Mouse (Mus musculus) T-cell, adult 2 months (primary cell): Measurements from ENCODE around the gene Msi2.

Source experiments
- DNase-seq: peaks from one replicate; pipeline ENCODE4 v3.0.0; 2022; ENCODE audit warnings: low spot score

The Msi2 gene

GRCm38 (mm10) chr11:88356598-88357290 lies 361.6 kb downstream of the Msi2 start:
- no peak for DNase-seq

GRCm38 (mm10) chr11:88356016-88356415 lies 362.3 kb downstream of the Msi2 start:
- no peak for DNase-seq

- DNase-seq: no peak
Observed at GRCm38 (mm10) chr11:88354771-88355170, 363.5 kb downstream of the Msi2 start.

GRCm38 (mm10) chr11:88351722-88352473 lies 366.4 kb downstream of the Msi2 start:
- DNase-seq: no peak

GRCm38 (mm10) chr11:88348690-88349089 lies 369.6 kb downstream of the Msi2 start:
- no peak for DNase-seq

GRCm38 (mm10) chr11:88348056-88348455 lies 370.3 kb downstream of the Msi2 start:
- no peak for DNase-seq

- no peak for DNase-seq
Observed at GRCm38 (mm10) chr11:88346066-88346465, 372.2 kb downstream of the Msi2 start.

- DNase-seq: no peak
Observed at GRCm38 (mm10) chr11:88337926-88338325, 380.4 kb downstream of the Msi2 start.

- DNase-seq: no peak
Observed at GRCm38 (mm10) chr11:88334893-88335292, 383.4 kb downstream of the Msi2 start.

GRCm38 (mm10) chr11:88332309-88332934 lies 385.9 kb downstream of the Msi2 start:
- no peak for DNase-seq

- DNase-seq: no peak
Observed at GRCm38 (mm10) chr11:88331722-88332121, 386.6 kb downstream of the Msi2 start.

GRCm38 (mm10) chr11:88330799-88331198 lies 387.5 kb downstream of the Msi2 start:
- DNase-seq: no peak

- DNase-seq: no peak
Observed at GRCm38 (mm10) chr11:88328813-88329595, 389.3 kb downstream of the Msi2 start.

- no peak for DNase-seq
Observed at GRCm38 (mm10) chr11:88327016-88327415, 391.3 kb downstream of the Msi2 start.

GRCm38 (mm10) chr11:88318850-88319249 lies 399.5 kb downstream of the Msi2 start:
- DNase-seq: no peak

- no peak for DNase-seq
Observed at GRCm38 (mm10) chr11:88315393-88315792, 402.9 kb downstream of the Msi2 start.

GRCm38 (mm10) chr11:88314471-88314870 lies 403.8 kb downstream of the Msi2 start:
- DNase-seq: no peak

GRCm38 (mm10) chr11:88313512-88313911 lies 404.8 kb downstream of the Msi2 start:
- no peak for DNase-seq

- DNase-seq: no peak
Observed at GRCm38 (mm10) chr11:88311606-88312005, 406.7 kb downstream of the Msi2 start.

GRCm38 (mm10) chr11:88310773-88311172 lies 407.5 kb downstream of the Msi2 start:
- DNase-seq: no peak

- no peak for DNase-seq
Observed at GRCm38 (mm10) chr11:88309059-88309700, 409.1 kb downstream of the Msi2 start.
